Mouse (Mus musculus) fibroblast of lung, adult 2 months (primary cell): Measurements from ENCODE around the gene Nat8f2.
A peak's percentile ranks its signal among the peaks of the same experiment; 100 is the strongest.
"Not testable (repeated sequence)": the region's sequence is repeated elsewhere in the genome, so short reads cannot be mapped to it uniquely, and the experiment has no call there.

ENCODE experiments used
- DNase-seq: peaks from one replicate; pipeline ENCODE4 v3.0.0-alpha.2; 2011; ENCODE audit warnings: low read depth

Gene Nat8f2

DNA sequence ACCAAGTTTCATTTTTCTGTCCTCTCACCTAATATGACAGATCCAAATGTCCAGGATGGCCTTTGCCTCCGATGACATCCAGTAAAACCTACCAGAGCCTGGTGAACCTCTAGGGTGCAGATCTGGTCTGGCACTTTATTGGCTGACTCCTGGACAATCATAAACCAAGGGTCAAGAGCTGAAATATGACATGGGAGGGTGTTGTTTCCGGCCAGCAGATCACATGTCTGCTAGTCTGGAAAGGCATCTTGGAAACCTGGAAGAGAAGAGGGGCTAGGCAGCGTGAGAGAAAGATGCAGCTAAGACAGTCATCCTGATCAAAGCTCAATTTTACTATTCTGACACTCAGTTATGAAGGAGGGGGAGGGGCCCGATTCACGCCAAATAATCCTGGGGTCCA lies at the start of gene Nat8f2:
Nat8f2 (minus strand) TSS at position 153 of the 400 bp plus-strand sequence.
- not testable (repeated sequence) for DNase-seq

DNA sequence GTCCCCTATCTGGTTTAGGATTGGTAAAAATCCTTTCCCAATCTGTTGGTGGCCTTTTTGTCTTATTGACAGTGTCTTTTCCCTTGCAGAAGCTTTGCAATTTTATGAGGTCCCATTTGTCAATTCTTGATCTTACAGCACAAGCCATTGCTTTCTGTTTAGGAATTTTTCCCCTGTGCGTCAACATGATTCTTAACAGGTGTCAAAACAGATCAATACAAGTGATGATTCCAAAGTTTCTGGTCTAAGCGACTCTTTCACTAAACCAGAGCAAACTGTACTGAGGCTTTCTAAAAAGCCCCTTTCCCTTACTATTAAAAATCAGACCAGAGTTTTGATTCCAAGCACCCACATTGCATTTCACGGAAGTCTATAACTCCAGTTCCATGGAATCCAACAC lies 49.4 kb upstream of the Nat8f2 start:
- DNase-seq = not testable (repeated sequence)

GRCm38 (mm10) chr6:85916596-85916995 lies 47.6 kb upstream of the Nat8f2 start:
- no peak for DNase-seq

- peak; percentile 79 for DNase-seq
Measured at GRCm38 (mm10) chr6:85915539-85916513, 46.9 kb upstream of the Nat8f2 start, which contains the start of gene Nat8f1. Gene Nat8f1, minus strand, starts transcription at chr6:85915687.

DNA sequence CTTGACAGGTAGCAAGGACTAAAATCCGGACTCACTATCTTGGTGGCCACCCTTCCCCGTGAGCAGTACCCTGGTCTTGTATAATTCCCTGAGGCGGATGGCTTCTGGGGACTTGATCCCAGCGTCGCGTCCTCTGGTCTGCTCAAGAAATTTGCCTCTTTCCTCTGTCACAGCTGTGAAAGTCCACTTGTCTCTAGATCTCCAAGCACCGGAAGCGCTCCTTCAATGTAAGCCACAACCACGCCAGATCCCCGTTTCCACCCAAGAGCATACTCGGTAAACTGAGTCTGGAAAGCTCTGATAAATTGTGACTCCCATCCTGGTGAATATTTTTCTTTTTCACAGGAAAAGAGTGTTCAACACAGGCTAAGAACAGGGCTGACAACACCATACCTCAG lies 46.2 kb upstream of the Nat8f2 start:
- no peak for DNase-seq

- DNase-seq = peak; percentile 48
Measured at GRCm38 (mm10) chr6:85911587-85911986, 42.6 kb upstream of the Nat8f2 start, which contains the start of gene Tprkb. Gene Tprkb, plus strand, starts transcription at chr6:85911865.

- DNase-seq = no peak
Measured at GRCm38 (mm10) chr6:85909704-85910103, 40.7 kb upstream of the Nat8f2 start.

DNA sequence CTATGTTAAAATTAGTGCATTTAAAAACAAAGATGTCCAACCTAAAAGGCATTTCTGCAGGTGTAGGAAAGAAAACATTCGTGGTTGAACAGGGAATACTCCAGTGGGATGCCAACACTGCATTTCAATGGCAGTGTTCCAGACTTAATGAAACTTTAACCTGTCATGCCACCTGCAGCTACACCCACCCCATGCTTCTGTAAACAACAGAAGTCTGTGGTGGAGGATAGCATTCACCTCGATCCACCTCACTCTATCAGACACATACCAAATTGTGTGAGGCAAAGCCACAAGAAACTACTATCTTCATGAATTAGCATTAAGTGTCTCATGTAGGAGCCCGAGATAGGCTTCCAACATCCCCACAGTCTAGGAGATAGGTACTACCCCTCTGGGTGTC lies 39.4 kb upstream of the Nat8f2 start:
- DNase-seq = no peak

GRCm38 (mm10) chr6:85906911-85907351 lies 38.0 kb upstream of the Nat8f2 start:
- DNase-seq = peak; percentile 45

- DNase-seq = not testable (repeated sequence)
Measured at GRCm38 (mm10) chr6:85904642-85905061, 35.7 kb upstream of the Nat8f2 start, which contains the start of gene Nat8f4. Gene Nat8f4, minus strand, starts transcription at chr6:85904884.

- no peak for DNase-seq
Measured at GRCm38 (mm10) chr6:85902303-85902702, 33.3 kb upstream of the Nat8f2 start.

GRCm38 (mm10) chr6:85898596-85899475 lies 29.9 kb upstream of the Nat8f2 start:
- DNase-seq = peak; percentile 43

DNA sequence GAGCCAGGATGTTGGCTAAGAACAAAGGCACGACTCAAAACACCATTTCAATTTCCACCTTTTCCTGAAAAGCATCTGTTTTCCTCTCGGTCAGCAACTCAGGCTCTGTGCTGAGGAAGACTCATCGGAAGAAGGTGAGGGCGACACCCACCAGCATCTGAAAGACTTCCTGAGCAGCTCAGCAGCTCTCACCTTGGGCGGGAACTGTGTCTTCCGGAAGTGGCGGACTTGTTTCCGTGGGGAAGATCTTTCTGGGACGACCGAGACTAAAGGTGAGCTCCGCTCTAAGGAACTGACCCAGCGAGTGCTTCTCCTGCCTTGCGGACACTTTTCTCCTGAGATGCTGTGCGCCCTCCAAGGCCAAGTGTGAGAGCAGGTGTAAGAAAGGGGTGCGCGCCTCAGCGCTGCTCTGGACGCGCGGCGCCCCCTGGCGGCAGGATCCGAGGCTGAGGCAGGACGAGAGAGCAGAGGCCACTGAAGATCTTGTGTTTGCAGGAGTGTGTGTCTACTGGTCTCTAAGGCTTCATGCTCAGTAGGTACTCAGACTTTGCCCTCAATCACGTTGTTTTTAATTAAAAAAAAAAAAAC lies 26.2 kb upstream of the Nat8f2 start:
- not testable (repeated sequence) for DNase-seq

GRCm38 (mm10) chr6:85888961-85889360 lies 20.0 kb upstream of the Nat8f2 start:
- DNase-seq = no peak

- DNase-seq = no peak
Measured at GRCm38 (mm10) chr6:85884311-85884710, 15.4 kb upstream of the Nat8f2 start.

GRCm38 (mm10) chr6:85883246-85883645 lies 14.3 kb upstream of the Nat8f2 start:
- DNase-seq = not testable (repeated sequence)

- no peak for DNase-seq
Measured at GRCm38 (mm10) chr6:85867726-85868690, 950 bp downstream of the Nat8f2 start.

DNA sequence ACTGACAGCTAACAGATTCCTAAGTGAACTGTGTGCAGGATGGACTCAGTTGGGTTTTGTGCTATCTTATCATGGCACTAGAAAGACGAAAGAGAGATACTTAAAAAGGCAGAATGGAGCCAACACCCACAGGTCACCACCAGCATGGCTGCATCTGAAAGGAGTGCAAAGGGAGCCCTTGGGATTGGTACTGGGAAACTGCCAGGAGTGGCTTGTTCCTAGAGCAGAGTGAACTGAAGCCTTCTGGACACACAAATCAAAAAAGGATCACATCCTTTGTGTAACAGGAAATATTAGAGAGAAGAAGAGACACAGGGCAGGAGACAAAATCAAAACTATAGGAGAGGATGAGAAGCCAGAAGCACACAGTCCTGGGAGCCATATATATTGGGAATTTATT lies 2.0 kb downstream of the Nat8f2 start:
- not testable (repeated sequence) for DNase-seq

- not testable (repeated sequence) for DNase-seq
Measured at GRCm38 (mm10) chr6:85866166-85866565, 2.8 kb downstream of the Nat8f2 start.

DNA sequence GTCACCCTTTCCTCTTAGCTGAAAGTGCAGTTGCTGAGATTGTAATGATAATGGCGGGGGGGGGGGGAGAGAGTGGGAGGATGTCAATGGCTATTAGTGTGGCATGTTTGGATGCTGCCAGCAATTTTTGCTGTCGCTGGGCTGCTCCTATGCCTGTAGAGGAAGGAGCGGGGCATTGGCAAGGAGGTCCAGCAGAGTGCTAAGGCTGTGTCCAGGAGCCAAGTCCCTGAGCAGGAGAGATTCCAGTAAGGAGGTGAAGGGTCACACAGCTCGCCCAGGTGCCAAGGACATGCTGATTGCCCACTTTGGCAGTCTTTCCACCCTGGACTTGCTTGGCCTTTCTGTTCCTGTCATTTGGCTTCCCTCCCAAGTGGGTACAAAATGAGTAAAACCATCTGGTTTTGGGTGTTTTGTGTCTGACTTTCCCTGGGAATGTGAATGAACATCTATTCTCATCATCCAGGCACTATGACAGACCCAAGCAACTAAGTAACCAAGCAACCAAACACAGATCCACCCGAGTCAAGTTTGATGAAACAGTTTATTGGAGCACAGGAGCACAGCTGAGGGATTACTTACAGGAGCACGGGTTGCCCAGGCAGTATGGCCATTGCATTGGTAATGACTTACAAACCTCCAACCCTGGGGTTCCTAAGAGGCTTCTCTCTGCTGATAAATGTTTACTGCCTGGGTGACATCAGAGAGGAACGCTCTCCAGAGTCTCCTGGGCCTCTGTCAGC lies 3.9 kb downstream of the Nat8f2 start:
- DNase-seq = peak; percentile 71
